Mouse (Mus musculus) layer of hippocampus, adult 6 months (tissue): Measurements from ENCODE around the gene Cyp2b13. TPM values are rescaled to one million over a fixed set of nuclear protein-coding genes. Genes with fewer than 3 reads are reported as not detected.

ENCODE experiments used
- long read RNA-seq, 2 experiments: library from polyadenylated mRNA; unstranded; transcript quantifications; one replicate each; pipeline ENCODE4 v2.0.0; 2019 to 2020
- polyA plus RNA-seq: library from polyadenylated mRNA; unstranded; fragments of <200 nt; fragmentation: Nextera tagmentation; gene quantifications from 2 replicates; pipeline ENCODE4 v1.2.3, GENCODE M21; 2021

Gene Cyp2b13
- not detected in 2 replicates for polyA plus RNA-seq
- long read RNA-seq, experiment 1, partial matches to known transcripts, result 0 of 1 reads
- long read RNA-seq, experiment 1, other reads (novel, unspliced or antisense), result 1 of 1 reads
- long read RNA-seq, experiment 2, result 0 reads

GRCm38 (mm10) chr7:26061197-26061596 is at the start of gene Cyp2b13:
Gene Cyp2b13, plus strand, starts transcription at chr7:26061497.

Other genes with a start within 250 kb of the Cyp2b13 start
- gene Cyp2s1, start 244.6 kb upstream of the Cyp2b13 start, polyA plus RNA-seq, result 1.3 and 1.6 TPM in 2 replicates
- not detected in 2 replicates for gene Cyp2b10, start 163.9 kb upstream of the Cyp2b13 start, polyA plus RNA-seq
- gene Cyp2b9, start 111.9 kb downstream of the Cyp2b13 start, polyA plus RNA-seq, result not detected in 2 replicates
- not detected in 2 replicates for gene Vmn1r184, start 198.8 kb downstream of the Cyp2b13 start, polyA plus RNA-seq
- not detected in 2 replicates for gene Cyp2a4, start 245.7 kb downstream of the Cyp2b13 start, polyA plus RNA-seq